Mouse (Mus musculus) liver, adult 2 months (tissue): ENCODE results near the gene Prr23a2.
A peak's percentile ranks its signal among the peaks of the same experiment; 100 is the strongest.

Experiments used
- CTCF ChIP-seq: fragments of 200-500 bp; IDR thresholded peaks from 2 replicates; pipeline ENCODE4 v1.5.1; 2011; ENCODE audit warnings: low read depth, low read length, control low read depth
- POLR2A ChIP-seq: fragments of 200-500 bp; IDR thresholded peaks from 2 replicates; pipeline ENCODE4 v1.6.1; 2011; ENCODE audit warnings: low read length, control low read depth; ENCODE audit not compliant: insufficient read depth; ENCODE audit errors: extremely low read depth

- TF ChIP-seq CTCF: peak; percentile 11; the same call in 1 of the 2 replicates
- TF ChIP-seq POLR2A: no peak
These were observed 7.2 kb downstream of the Prr23a2 start for GRCm38 (mm10) chr9:98863463-98863862.
